Mouse (Mus musculus): ENCODE measurements at regions not wholly inside any gene's neighbourhood (a gene's known extent, or its start where the extent isn't known, plus 50 kb on each side); places are given as distances from the start of the nearest gene placed in this dataset.

DNA sequence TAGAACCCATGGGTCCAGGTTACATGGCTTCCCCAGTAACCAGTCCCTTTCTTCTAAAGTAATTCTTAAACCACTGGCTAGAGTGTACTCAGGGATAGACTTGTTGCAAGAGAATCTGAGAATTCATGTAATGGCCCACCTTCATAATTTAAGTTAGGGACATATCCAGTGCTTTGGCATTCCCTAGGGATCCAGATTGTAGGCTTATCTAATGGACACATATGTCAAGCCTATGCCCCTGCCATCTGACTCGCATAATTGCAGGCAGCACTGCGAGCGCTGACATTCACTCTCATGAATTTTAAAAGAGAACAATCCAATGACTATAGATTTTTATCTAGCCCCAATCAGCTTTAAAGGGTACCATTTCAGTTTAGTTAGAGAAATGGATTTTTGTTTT is 518.1 kb upstream of the Tusc1 start:
- no peak for TF ChIP-seq POLR2A (IDR thresholded peaks at IDR 0.05; ENCODE audit: borderline replicate concordance, extremely low read depth, low read depth, low read length)
- TF ChIP-seq CTCF (IDR thresholded peaks at IDR 0.05; ENCODE audit: insufficient read depth, low read length) = no peak
